Mouse (Mus musculus): Measurements from ENCODE around the gene Slc39a7. TPM values are rescaled to one million over a fixed set of nuclear protein-coding genes. Genes with fewer than 3 reads are reported as not detected.
"Not testable (repeated sequence)": the region's sequence is repeated elsewhere in the genome, so short reads cannot be mapped to it uniquely, and the experiment has no call there.

Slc39a7 gene
- polyA plus RNA-seq, 1 experiment, result 57.2 TPM

DNA sequence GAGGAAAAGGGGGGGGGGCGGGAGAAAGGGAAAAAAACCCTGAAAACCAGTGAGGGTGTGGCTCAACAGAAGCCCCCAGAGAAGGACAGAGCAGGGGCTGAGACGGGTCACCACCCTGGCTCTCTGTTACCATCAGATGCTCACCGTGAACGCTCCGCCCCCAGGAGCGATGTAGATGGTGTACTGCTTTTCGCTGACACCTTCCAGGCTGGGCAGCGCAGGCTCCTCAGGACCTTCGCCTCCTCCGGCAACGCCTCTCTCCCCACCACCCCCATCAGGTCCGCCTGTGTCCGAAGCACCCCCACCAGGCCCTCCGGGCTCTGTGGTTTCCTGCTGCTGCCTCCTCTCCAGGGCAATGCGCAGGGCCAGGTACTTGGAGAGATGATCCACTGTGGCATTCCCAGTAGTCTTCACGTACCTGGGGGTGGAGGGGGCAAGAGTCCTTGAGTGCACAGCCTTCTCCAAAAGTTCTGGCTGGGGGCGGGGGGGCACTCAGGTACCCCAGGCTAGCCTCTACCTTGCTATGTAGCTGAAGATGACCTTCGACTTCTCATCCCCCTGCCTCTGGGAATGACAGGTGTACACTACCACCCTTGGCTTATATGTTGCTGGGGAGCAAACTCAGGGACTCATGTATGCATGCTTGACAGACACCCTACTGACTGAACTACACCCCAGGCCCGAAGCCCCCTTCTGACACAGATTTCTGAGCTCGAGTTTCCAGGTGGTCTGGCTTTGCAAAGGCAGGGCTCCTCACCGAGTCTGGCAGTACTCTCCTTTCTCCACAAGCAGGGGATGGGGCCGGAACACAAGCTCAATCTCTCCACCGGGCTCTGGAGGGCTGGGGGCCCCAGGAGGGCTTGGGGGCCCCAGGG is 9.7 kb downstream of the Slc39a7 start:
- Histone ChIP-seq H3K4me3 (ENCODE audit: low read depth, low read length) (no peak overlapping the region), H3K36me3 (ENCODE audit: control insufficient read depth, insufficient read depth, low read length, poor library complexity, severe bottlenecking) (no peaks in the 10 kb centered on the region)

DNA sequence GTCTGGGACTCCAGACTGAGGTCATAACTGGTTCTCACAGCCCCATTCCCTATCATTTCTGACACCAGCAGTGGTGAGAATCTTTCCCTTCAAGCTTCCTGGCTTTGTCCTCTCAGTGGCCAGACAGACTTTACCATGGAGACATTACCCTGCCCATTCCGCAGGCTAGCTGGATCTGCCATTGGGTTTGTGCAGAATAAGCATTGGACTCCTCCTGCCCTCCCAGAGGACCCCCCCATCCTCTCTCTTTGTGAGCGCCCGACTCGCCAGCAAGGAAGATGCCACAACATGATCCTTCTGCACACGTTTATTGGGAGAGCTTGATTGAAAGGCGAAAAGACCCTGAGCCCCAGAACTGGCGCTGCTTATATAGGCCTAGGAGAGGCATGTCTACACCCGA is 18.0 kb downstream of the Slc39a7 start:
- Histone ChIP-seq H3K27ac (ENCODE audit: insufficient read depth, low read length) (no peak overlapping the region), H3K27me3 (ENCODE audit: control insufficient read depth, insufficient read depth, low read length, poor library complexity, severe bottlenecking) (no peaks in the 10 kb centered on the region), H3K36me3 (ENCODE audit: control insufficient read depth, insufficient read depth, low read length, poor library complexity, severe bottlenecking) (no peaks in the 10 kb centered on the region), H3K4me3 (ENCODE audit: low read depth, low read length) (no peak overlapping the region), H3K4me1 (ENCODE audit: control insufficient read depth, insufficient read depth, low read length) (no peaks in the 10 kb centered on the region), H3K9ac (ENCODE audit: low read depth, poor library complexity, severe bottlenecking) (no peak overlapping the region), H3K9me3 (replicated peaks; ENCODE audit: control insufficient read depth, insufficient read depth, low read length, poor library complexity, severe bottlenecking) (peaks cover 21% of the 10 kb centered on the region)
- no peak for TF ChIP-seq POLR2A (IDR thresholded peaks at IDR 0.05; ENCODE audit: insufficient read depth, low read length)

More for the DNA sequence above, 9.7 kb downstream of the Slc39a7 start:
- no peaks in the 10 kb centered on the region for H3K27me3 ChIP-seq (ENCODE audit: control insufficient read depth, insufficient read depth, low read length, poor library complexity, severe bottlenecking)
- peaks cover 5% of the 10 kb centered on the region for H3K4me1 ChIP-seq (ENCODE audit: control insufficient read depth, insufficient read depth, low read length)
- TF ChIP-seq POLR2A (IDR thresholded peaks at IDR 0.05; ENCODE audit: insufficient read depth, low read length), result no peak
- no peak for TF ChIP-seq CTCF (IDR thresholded peaks at IDR 0.05; ENCODE audit: low read depth, low read length)
- no peak for TF ChIP-seq EP300 (IDR thresholded peaks at IDR 0.05; ENCODE audit: insufficient read depth, low read depth, low read length)
- no peak overlapping the region for H3K27ac ChIP-seq (ENCODE audit: insufficient read depth, low read length)
- peak overlapping the region; percentile 50; the same call in 1 of the 2 replicates for H3K9ac ChIP-seq (ENCODE audit: low read depth, poor library complexity, severe bottlenecking)
- H3K9me3 ChIP-seq (replicated peaks; ENCODE audit: control insufficient read depth, insufficient read depth, low read length, poor library complexity, severe bottlenecking), result peaks cover 21% of the 10 kb centered on the region

DNA sequence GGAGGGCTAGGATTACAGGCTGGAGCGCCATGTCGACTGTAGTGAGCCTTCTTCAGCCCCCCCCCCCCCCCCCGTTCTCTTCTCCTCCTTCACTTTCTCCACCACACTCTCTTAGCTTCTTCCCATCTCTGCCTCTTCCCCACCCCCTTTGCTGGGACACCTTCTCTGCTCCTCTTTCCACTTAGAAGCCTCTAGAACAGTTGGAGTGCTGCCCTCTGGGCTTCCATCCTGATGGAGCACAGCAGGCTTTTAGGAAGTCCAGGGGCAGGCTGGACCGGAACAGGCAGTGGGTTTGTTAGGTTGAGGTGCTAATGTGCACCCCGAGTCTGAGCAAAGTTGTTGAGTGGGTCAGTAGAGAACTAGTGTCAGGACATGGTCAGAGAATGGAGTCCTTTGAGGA is 21.3 kb downstream of the Slc39a7 start:
- no peak overlapping the region for H3K27ac ChIP-seq (ENCODE audit: insufficient read depth, low read length)
- H3K9me3 ChIP-seq (replicated peaks; ENCODE audit: control insufficient read depth, insufficient read depth, low read length, poor library complexity, severe bottlenecking), result peaks cover 6% of the 10 kb centered on the region
- no peak overlapping the region for H3K9ac ChIP-seq (ENCODE audit: low read depth, poor library complexity, severe bottlenecking)
- no peaks in the 10 kb centered on the region for H3K36me3 ChIP-seq (ENCODE audit: control insufficient read depth, insufficient read depth, low read length, poor library complexity, severe bottlenecking)
- H3K4me3 ChIP-seq (ENCODE audit: low read depth, low read length), result no peak overlapping the region
- TF ChIP-seq POLR2A (IDR thresholded peaks at IDR 0.05; ENCODE audit: insufficient read depth, low read length) (no peak), CTCF (IDR thresholded peaks at IDR 0.05; ENCODE audit: low read depth, low read length) (no peak), EP300 (IDR thresholded peaks at IDR 0.05; ENCODE audit: insufficient read depth, low read depth, low read length) (no peak)
- H3K4me1 ChIP-seq (ENCODE audit: control insufficient read depth, insufficient read depth, low read length), result no peaks in the 10 kb centered on the region
- no peaks in the 10 kb centered on the region for H3K27me3 ChIP-seq (ENCODE audit: control insufficient read depth, insufficient read depth, low read length, poor library complexity, severe bottlenecking)

DNA sequence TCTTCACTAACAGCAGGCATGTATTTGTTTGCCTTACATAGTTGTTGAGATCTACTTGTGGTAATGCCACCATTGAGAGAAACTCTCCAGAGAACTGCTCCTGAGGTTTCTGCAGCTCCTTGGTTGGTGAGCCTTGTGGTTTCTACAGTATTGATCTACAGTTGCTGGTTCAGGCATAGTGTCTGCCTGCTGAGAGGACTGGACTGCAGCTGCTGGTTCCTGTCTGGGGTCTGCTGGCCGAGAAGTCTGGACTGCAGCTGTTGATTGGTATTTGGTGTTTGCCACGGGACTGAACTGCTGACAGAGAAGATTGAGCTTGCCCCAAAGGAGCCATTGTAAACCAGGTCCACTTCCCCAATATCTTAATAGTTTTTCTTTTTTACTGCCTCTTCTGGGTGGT is 24.9 kb downstream of the Slc39a7 start:
- H3K4me1 ChIP-seq (ENCODE audit: control insufficient read depth, insufficient read depth, low read length), result no peaks in the 10 kb centered on the region
- no peak overlapping the region for H3K9ac ChIP-seq (ENCODE audit: low read depth, poor library complexity, severe bottlenecking)
- no peaks in the 10 kb centered on the region for H3K27me3 ChIP-seq (ENCODE audit: control insufficient read depth, insufficient read depth, low read length, poor library complexity, severe bottlenecking)
- H3K4me3 ChIP-seq (ENCODE audit: low read depth, low read length), result no peak overlapping the region
- TF ChIP-seq POLR2A (IDR thresholded peaks at IDR 0.05; ENCODE audit: insufficient read depth, low read length), result no peak
- no peak for TF ChIP-seq EP300 (IDR thresholded peaks at IDR 0.05; ENCODE audit: insufficient read depth, low read depth, low read length)
- 0 out of 2 replicates have a peak, but pooled peaks cover 2% of the 10 kb centered on the region for H3K9me3 ChIP-seq (replicated peaks; ENCODE audit: control insufficient read depth, insufficient read depth, low read length, poor library complexity, severe bottlenecking)
- no peaks in the 10 kb centered on the region for H3K36me3 ChIP-seq (ENCODE audit: control insufficient read depth, insufficient read depth, low read length, poor library complexity, severe bottlenecking)
- H3K27ac ChIP-seq (ENCODE audit: insufficient read depth, low read length), result no peak overlapping the region

DNA sequence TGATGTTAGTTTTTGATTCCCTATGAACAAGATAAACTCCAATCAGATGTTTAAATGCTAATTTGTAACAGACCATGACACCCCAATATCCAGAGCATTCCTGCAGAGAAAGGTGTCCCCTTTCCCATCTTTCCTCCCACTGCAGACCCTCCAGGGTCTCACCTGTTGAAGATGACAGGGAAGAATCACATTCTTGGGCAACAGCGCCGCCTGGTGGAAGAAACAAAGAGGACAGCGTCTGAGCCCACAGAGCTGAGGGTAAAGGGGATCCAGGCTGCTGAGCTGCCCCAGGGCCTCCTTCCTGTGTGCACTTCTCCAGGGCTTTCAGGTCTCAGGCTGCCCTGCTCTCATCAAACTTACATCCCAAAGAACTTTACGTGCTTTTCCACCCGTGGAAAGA is 28.1 kb downstream of the Slc39a7 start:
- Histone ChIP-seq H3K36me3 (ENCODE audit: control insufficient read depth, insufficient read depth, low read length, poor library complexity, severe bottlenecking) (no peaks in the 10 kb centered on the region), H3K27ac (ENCODE audit: insufficient read depth, low read length) (no peak overlapping the region), H3K9ac (ENCODE audit: low read depth, poor library complexity, severe bottlenecking) (no peak overlapping the region), H3K27me3 (ENCODE audit: control insufficient read depth, insufficient read depth, low read length, poor library complexity, severe bottlenecking) (peaks cover 7% of the 10 kb centered on the region), H3K4me1 (ENCODE audit: control insufficient read depth, insufficient read depth, low read length) (no peaks in the 10 kb centered on the region), H3K4me3 (ENCODE audit: low read depth, low read length) (no peak overlapping the region), H3K9me3 (replicated peaks; ENCODE audit: control insufficient read depth, insufficient read depth, low read length, poor library complexity, severe bottlenecking) (0 out of 2 replicates have a peak, but pooled peaks cover 2% of the 10 kb centered on the region)
- no peak for TF ChIP-seq POLR2A (IDR thresholded peaks at IDR 0.05; ENCODE audit: insufficient read depth, low read length)
- TF ChIP-seq CTCF (IDR thresholded peaks at IDR 0.05; ENCODE audit: low read depth, low read length), result peak; percentile 62

- not testable (repeated sequence) for H3K4me1 ChIP-seq (ENCODE audit: control insufficient read depth, insufficient read depth, low read length); H3K27me3 ChIP-seq (ENCODE audit: control insufficient read depth, insufficient read depth, low read length, poor library complexity, severe bottlenecking)
Observed at GRCm38 (mm10) chr17:34000796-34001195, 30.7 kb downstream of the Slc39a7 start.

More at GRCm38 (mm10) chr17:34000796-34001195, 30.7 kb downstream of the Slc39a7 start:
- H3K4me3 ChIP-seq (ENCODE audit: low read depth, low read length); H3K9me3 ChIP-seq (replicated peaks; ENCODE audit: control insufficient read depth, insufficient read depth, low read length, poor library complexity, severe bottlenecking); H3K27ac ChIP-seq (ENCODE audit: insufficient read depth, low read length); H3K9ac ChIP-seq (ENCODE audit: low read depth, poor library complexity, severe bottlenecking); H3K36me3 ChIP-seq (ENCODE audit: control insufficient read depth, insufficient read depth, low read length, poor library complexity, severe bottlenecking): not testable (repeated sequence)
